Mouse (Mus musculus): ENCODE data around the gene Tmem125. TPM values are rescaled to one million over a fixed set of nuclear protein-coding genes. Genes with fewer than 3 reads are reported as not detected.
"Not testable (repeated sequence)": the region's sequence is repeated elsewhere in the genome, so short reads cannot be mapped to it uniquely, and the experiment has no call there.

Gene Tmem125
- 10.7 and 15.5 TPM in 2 replicates for polyA plus RNA-seq (2012; rRNA removed)

GRCm38 (mm10) chr4:118543592-118544260 is at the start of gene Tmem125:
TSS of gene Tmem125 (minus strand) at chr4:118544044.
- DNase-seq (ENCODE audit: low spot score): peak; percentile 65

- DNase-seq (ENCODE audit: low spot score): no peak
Measured at GRCm38 (mm10) chr4:118589733-118590130, 45.9 kb upstream of the Tmem125 start.

- no peak for DNase-seq (ENCODE audit: low spot score)
Measured at GRCm38 (mm10) chr4:118589053-118589732, 45.3 kb upstream of the Tmem125 start.

GRCm38 (mm10) chr4:118582629-118583028 is 38.8 kb upstream of the Tmem125 start:
- no peak for DNase-seq (ENCODE audit: low spot score)

- DNase-seq (ENCODE audit: low spot score): no peak
Measured at GRCm38 (mm10) chr4:118581508-118581907, 37.7 kb upstream of the Tmem125 start.

GRCm38 (mm10) chr4:118579313-118579712 is 35.5 kb upstream of the Tmem125 start:
- no peak for DNase-seq (ENCODE audit: low spot score)

GRCm38 (mm10) chr4:118576097-118576496 is 32.3 kb upstream of the Tmem125 start:
- peak; percentile 67 for DNase-seq (ENCODE audit: low spot score)

GRCm38 (mm10) chr4:118571441-118571840 is 27.6 kb upstream of the Tmem125 start:
- no peak for DNase-seq (ENCODE audit: low spot score)

- DNase-seq (ENCODE audit: low spot score): no peak
Measured at GRCm38 (mm10) chr4:118569320-118569719, 25.5 kb upstream of the Tmem125 start.

GRCm38 (mm10) chr4:118568709-118569108 is 24.9 kb upstream of the Tmem125 start:
- no peak for DNase-seq (ENCODE audit: low spot score)

- no peak for DNase-seq (ENCODE audit: low spot score)
Measured at GRCm38 (mm10) chr4:118566161-118566676, 22.4 kb upstream of the Tmem125 start.

- DNase-seq (ENCODE audit: low spot score): no peak
Measured at GRCm38 (mm10) chr4:118564926-118565279, 21.1 kb upstream of the Tmem125 start.

- DNase-seq (ENCODE audit: low spot score): no peak
Measured at GRCm38 (mm10) chr4:118564062-118564925, 20.4 kb upstream of the Tmem125 start.

- no peak for DNase-seq (ENCODE audit: low spot score)
Measured at GRCm38 (mm10) chr4:118553039-118553649, 9.3 kb upstream of the Tmem125 start.

GRCm38 (mm10) chr4:118548130-118548480 is 4.3 kb upstream of the Tmem125 start:
- not testable (repeated sequence) for DNase-seq (ENCODE audit: low spot score)

GRCm38 (mm10) chr4:118547424-118548129 is 3.7 kb upstream of the Tmem125 start:
- peak; percentile 99 for DNase-seq (ENCODE audit: low spot score)

GRCm38 (mm10) chr4:118544441-118545127 is 740 bp upstream of the Tmem125 start:
- DNase-seq (ENCODE audit: low spot score): no peak

GRCm38 (mm10) chr4:118543158-118543530 is 700 bp downstream of the Tmem125 start:
- peak; percentile 44 for DNase-seq (ENCODE audit: low spot score)

GRCm38 (mm10) chr4:118542510-118543157 is 1.2 kb downstream of the Tmem125 start:
- DNase-seq (ENCODE audit: low spot score): no peak

GRCm38 (mm10) chr4:118539904-118540303 is 3.9 kb downstream of the Tmem125 start:
- no peak for DNase-seq (ENCODE audit: low spot score)

Data from urinary bladder, adult 2 months (tissue).